Mouse (Mus musculus) kidney, adult 2 months (tissue): ENCODE measurements around the gene Ginm1.

Experiments used
- CTCF ChIP-seq: fragments of 200-500 bp; conservative IDR thresholded peaks from 2 replicates; pipeline ENCODE4 v1.5.1; 2011; ENCODE audit warnings: low read depth, mild to moderate bottlenecking, control low read depth, low read length, moderate library complexity, mixed read lengths; ENCODE audit not compliant: insufficient read depth, insufficient read length
- POLR2A ChIP-seq: fragments of 200-500 bp; IDR thresholded peaks from one replicate; pipeline ENCODE4 v1.6.1; 2011; ENCODE audit warnings: low read depth, low read length, control low read depth

DNA sequence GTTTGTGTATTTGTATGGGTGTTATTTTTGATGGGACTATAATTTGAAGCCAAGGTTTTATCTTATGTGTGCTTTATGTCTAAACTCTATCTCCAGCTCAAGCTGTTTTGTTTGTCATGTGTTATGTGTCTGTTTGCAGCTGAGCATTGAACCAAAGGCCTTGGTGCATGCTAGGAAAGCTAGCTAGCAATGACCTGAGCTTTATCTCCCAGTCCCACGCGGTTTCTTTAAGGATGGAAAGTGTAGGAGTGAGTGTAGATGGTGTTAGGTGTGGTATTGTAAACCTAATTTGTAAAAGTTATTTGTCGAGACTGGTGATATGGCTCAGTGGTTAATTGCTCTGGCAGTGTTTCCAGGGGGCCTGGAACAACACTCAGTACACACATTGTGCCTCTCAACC, 54.7 kb downstream of the Ginm1 start:
- TF ChIP-seq CTCF (no peak), POLR2A (no peak)
